Mouse (Mus musculus): ENCODE measurements around the gene Ssbp4.

Ssbp4 gene

DNA sequence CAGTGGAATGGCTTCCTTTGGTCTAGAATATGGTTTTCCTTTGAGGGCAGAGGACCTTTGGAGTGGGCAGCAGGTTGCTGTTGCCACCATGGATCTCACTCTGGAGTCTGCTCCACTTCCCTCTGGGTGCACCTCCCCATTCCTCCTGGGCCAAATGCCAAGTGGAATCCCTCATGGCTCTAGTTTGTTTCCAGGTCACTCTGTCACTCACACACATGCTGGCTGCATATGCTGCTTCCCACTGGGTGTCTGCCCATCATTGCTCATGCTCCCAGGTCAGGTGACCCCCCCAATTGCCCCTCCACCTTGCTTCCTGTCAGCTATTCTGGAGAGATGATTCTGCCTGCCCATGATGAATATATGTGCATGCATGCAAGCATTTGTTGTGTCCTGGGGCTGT is 54.9 kb downstream of the Ssbp4 start:
- DNase-seq (ENCODE audit: low read depth, low spot score): no peak

DNA sequence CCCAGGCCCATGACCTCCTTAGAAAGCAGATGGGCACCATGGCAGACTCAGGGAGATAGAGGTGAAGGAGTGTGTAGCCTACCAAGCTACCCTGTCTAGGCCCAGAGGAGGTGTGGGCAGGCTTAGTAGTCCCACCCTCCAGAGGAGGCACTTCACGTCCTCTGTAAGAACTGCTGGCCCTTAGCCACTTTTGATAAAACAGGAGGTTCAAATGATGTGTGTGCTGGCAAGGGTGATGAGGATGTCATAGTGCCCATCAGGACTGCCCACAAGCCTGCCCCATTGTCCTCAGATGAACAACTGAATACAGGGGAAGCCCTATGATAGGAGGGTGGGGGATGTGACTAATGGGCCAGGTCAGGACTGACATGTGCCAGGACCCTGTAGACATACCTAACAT is 55.8 kb downstream of the Ssbp4 start:
- no peak for DNase-seq (ENCODE audit: low read depth, low spot score)

DNA sequence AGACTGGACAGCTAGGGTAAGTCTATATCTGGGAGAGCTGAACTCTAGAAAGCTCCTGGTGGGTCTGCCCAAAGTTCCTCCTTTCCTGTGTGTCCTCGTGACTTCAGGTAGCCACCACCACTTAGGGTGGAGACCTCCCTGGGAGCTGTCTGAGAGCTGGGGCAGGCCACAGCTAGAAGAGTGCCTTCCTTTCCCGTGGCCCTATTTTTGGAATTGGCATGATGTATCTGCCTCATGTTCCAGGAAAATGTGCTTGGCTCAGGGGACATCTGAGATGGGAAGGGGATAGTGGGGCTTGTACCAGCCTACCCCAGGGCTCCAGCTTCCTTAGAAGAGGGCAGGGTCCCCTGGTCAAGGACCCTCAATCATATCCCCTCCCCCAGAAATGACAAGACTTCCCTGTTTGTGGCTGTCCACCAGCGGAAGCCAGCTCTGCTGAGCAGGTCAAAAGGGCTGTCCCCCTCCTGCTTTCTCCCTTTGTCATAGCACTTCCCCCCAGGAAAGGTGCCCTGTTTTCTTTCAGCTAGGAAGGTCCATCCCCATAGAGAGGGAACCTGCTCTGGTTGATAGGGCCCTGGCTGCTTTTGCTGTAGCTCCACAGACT is 57.0 kb downstream of the Ssbp4 start:
- DNase-seq (ENCODE audit: low read depth, low spot score): no peak

DNA sequence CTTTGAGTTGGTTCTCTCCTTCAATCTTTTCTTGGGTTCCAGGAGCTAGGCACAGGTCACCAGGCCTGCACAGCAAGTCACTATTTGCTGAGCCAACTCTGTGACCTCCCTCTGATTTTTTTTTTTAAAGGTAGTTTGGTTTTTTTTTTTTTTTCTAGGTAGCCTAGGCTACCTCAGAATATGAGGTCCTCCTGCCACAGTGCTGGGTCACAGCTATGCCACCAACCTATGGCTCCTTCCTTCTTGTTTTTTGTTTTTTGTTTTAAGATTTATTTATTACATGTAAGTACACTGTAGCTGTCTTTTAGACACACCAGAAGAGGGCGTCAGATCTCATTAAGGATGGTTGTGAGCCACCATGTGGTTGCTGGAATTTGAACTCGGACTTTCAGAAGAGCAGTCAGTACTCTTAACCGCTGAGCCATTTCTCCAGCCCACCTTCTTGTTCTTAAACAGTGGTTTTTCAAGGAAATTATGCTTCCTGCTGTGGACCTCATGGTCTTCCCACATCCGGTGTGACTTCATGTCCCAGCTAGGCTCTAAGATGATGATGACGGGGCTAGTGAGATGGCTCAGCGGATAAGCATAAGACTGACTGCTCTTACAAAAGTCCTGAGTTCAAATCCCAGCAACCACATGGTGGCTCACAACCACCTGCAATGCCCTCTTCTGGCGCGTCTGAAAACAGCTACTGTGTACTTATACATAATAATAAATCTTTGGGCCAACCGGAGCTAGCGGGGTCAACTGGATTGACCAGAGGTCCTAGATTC is 59.1 kb downstream of the Ssbp4 start:
- no peak for DNase-seq (ENCODE audit: low read depth, low spot score)

DNA sequence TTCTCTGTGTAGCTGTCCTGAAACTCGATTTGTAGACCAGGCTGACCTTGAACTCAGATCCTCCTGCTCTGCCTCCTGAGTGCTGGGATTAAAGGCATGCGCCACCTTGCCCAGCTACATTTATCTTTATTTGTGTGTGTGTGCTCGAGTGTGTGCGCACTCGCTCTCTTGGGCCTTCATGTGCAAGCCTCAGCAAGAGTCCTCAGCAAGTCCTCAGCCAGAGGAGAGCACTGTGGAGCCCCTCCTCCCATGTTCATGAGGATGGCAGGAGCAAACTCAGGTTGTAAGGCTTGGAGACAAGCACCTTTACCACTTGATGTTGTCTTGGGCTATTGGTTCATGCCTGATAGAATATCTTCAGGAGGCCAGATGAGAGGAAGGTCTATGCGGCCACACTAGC is 60.9 kb downstream of the Ssbp4 start:
- no peak for DNase-seq (ENCODE audit: low read depth, low spot score)

Measured in ES-CJ7 (cell line).